Mouse (Mus musculus): ENCODE measurements at regions not wholly inside any gene's neighbourhood (a gene's known extent, or its start where the extent isn't known, plus 50 kb on each side); places are given as distances from the start of the nearest gene placed in this dataset.

- no peak for ATAC-seq (replicated peaks; ENCODE audit: poor library complexity, severe bottlenecking)
These were observed 498.6 kb upstream of the Mgmt start for GRCm38 (mm10) chr7:136395838-136396237.

DNA sequence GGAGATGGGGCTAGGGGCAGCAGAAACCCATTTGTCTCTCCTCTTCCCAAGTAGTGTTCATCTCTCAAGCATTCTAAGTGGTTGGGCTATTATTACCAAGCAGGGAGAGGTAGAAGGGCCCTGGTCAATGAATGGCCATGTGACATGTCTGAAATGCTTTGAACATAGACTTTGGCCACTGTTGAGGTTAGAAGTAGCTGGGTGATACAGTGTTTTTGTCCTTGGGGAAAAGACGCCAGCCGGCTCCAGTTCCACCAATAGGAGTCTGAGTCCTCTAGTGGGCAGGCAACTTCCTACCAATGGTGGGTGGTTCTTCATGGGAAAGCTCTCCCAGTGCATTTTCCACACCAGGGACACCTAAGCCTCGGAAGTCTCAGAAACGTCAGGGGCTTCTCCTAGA lies 497.3 kb upstream of the Mgmt start:
- no peak for ATAC-seq (replicated peaks; ENCODE audit: poor library complexity, severe bottlenecking)

- ATAC-seq (replicated peaks; ENCODE audit: poor library complexity, severe bottlenecking) = no peak
These were observed 491.5 kb upstream of the Mgmt start for GRCm38 (mm10) chr7:136402688-136403597.

- no peak for ATAC-seq (replicated peaks; ENCODE audit: poor library complexity, severe bottlenecking)
These were observed 489.0 kb upstream of the Mgmt start for GRCm38 (mm10) chr7:136405391-136405790.

DNA sequence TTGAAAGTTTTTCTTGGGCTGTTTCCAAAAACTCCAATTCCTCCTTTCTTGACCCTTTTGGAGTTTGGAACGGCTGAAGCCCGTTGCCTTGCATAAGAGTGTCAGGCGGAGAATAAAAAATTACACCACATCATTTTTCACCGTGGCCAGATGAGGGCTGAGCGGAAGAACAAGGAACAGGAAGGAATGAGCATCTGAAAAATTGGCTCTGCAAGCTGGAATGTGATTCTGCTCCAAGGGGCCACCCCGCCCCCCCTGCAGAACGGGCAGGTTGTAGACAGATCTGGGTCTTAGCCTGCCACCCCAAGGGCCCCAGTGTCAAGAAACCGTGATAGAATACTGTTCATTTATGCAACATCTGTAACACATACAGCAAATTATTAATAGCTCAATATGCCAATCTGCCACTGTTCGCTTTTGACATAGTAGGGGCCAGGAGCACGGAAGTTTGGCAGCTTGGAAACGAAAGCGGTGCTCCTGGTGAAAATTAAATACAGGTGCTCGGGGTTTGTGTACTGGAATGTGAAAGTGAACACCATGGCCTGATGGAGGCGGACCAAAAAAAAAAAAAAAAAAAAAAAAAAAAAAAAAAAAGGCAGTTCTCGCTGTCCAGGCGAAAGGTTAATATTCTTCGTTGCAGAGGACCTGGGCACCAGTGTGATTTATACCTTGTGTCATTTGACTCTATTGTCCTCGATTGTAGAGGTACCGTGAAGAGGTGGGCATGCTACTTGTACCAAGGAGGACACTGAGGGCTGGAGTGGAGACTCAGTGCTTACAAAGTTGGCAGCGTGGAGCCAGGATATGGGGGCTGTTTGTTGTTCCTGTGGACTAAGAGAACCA lies 487.9 kb upstream of the Mgmt start:
- ATAC-seq (replicated peaks; ENCODE audit: poor library complexity, severe bottlenecking) = no peak

DNA sequence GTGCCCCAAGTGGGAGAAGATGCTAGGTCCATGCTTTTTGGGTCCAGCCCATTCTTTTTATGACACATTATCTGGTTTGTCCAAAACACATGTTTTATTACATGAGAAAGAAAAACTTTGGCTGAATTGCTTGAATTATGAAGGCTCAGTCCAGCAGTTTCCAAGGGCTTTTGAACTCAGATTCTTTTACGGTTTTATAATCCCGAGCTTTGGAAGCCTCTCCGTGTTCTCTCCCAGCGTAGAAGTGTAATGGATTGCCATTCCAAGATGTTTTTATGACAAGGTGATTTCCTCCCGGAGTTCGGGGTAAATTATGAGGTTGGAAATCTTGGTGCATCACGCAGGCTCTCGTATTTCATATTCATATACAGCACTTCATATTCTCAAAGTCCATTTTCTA lies 479.6 kb upstream of the Mgmt start:
- ATAC-seq (replicated peaks; ENCODE audit: poor library complexity, severe bottlenecking) = no peak

DNA sequence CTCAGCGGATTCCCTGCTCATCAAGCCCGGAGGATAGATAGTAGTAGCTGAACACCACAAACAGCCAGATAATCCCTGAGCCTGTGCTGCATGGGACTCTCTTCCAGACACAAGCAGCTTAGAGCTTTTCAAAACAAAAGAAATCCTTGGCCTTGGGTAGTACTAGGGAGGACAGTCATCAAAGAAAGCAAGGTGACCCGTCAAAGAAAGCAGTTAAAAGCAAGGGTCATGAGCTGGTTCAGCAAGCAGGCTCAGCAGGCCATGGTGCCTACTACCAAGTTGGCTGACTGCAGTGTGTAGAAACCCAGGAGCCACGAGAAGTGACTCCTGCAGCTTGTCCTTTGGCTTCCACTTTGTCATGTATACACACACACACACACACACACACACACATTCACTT lies 477.1 kb upstream of the Mgmt start:
- no peak for ATAC-seq (replicated peaks; ENCODE audit: poor library complexity, severe bottlenecking)

DNA sequence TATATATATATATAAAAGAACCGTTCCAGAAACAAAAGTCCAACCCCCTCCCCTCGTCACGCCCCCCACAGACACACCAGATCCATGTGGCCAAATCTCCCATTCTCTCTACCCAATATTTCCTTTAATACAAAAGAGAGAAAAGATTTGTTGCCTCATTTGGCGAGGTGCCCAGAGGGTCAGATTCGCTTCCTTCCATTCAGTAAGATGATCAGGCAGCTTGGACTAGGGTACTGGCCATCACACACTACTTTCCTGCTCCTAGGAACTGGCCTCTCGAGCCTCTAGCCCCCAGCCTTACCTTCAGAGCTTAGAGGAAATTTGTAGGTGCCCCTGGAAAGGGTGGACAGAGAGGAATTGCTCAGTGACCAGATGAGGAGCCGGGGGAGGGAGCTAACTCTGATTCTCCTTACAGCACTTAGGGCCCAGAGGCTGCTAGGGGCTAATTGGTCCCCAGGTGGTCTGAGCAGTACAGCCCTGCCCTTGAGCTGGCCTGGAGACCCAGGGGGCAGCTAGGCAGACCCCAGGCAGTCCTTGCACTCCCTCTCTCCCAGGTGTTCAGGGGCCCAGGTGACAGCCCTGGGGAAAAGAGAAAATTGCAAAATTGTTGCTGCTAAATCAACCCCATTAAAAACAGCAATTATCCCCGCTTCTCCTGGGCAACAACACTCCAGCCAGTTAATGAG lies 470.4 kb upstream of the Mgmt start:
- ATAC-seq (replicated peaks; ENCODE audit: poor library complexity, severe bottlenecking) = no peak

DNA sequence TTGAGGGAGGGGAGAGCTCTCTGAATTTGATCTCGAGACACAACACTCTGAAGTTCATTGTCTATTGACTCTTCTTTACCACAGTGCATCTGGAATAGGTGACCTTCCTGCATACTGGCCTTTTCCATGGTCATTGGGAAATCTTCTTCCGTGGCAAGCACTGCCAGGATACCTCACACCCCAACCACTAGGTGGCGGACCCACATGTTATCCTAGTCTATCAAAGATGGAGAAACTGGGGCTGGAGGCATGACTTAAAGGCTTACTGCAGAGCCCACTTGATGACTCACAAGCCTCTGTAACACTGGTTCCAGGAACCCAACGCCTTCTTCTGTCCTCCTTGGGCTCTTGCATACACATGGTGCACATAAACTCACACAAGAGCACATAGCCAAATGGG lies 467.2 kb upstream of the Mgmt start:
- ATAC-seq (replicated peaks; ENCODE audit: poor library complexity, severe bottlenecking) = no peak

DNA sequence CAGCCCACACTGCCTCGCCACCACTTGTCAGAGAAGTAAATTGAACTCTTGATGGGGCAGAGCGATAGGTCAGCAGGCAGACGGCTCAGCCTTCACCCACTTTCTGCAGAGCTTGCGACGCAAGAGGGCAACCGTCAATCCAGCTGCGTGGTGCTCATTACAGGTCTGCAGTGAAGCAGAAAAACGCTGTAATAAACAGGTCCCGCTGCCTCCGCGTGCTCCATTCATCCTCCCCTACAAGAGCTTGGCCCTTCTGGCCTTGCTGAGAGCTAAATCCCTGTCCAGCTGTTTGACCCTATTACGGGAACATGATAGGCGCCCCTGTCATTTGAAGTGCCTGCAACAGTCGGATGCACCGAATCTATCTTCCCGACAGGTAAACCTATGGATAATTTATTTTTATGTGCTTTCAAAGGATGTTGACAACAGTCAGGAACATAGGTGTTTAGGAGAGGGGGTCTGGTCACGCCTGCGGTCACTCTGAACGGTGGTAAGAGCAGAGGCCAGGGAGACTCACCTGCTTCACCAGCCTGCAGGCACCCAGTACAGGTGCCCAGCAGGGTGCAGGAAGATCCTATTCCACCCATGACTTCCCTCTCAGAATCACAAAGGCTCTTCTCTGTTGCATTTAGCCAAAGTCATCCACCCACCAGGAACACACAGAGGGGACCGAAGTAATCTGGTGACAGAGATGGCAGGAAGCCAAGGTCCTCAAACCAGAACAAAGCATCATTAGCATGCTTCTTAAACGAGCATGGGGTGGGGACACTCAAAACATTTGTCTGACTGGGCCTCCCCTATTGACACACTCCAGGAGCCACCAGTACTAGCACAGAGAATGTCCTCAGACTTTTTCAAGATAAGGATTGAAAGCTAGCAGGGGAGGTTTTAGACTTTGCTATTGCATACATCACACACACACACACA lies 464.1 kb upstream of the Mgmt start:
- ATAC-seq (replicated peaks; ENCODE audit: poor library complexity, severe bottlenecking) = no peak

GRCm38 (mm10) chr7:136433699-136434098 lies 460.7 kb upstream of the Mgmt start:
- no peak for ATAC-seq (replicated peaks; ENCODE audit: poor library complexity, severe bottlenecking)

- ATAC-seq (replicated peaks; ENCODE audit: poor library complexity, severe bottlenecking) = no peak
These were observed 459.9 kb upstream of the Mgmt start for GRCm38 (mm10) chr7:136434510-136434909.

DNA sequence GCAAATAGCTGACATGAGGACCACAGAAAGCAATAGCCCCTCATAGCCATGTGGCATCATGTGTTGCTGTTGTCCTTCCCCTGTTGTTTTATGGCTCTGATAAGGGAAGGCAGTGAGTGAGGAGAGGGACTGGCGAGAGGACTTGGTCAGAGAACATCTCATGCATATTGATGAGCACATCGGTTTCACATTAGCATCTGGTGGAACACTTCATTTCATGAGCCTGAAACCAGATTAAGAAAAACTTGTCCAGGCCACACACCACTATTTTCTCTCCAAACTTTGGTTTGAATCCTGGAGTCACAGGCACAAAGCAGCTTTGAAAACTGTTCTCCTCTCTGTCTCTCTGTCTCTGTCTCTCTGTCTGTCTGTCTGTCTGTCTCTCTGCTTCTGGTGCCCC lies 451.0 kb upstream of the Mgmt start:
- no peak for ATAC-seq (replicated peaks; ENCODE audit: poor library complexity, severe bottlenecking)

DNA sequence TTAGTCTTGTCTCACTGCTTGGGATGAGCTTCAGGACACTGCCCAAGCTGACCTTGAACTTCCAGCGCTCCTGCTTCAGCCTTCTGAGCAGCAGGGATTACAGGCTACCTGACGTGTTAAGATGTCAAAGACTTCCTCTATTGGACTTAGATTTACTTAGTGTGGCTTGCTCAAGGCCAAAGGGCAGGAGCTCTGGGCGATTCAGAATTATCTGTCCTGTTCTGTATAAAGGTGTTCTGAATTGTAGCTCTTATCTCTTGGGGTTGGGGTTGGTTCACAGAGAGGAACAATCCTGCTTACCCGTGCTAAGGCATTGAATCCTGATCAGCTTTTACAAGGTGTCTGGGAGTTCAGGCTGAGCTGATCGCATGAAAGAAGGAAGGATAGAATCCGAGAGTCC lies 449.3 kb upstream of the Mgmt start:
- ATAC-seq (replicated peaks; ENCODE audit: poor library complexity, severe bottlenecking) = no peak

GRCm38 (mm10) chr7:136449286-136449685 lies 445.1 kb upstream of the Mgmt start:
- ATAC-seq (replicated peaks; ENCODE audit: poor library complexity, severe bottlenecking) = no peak

DNA sequence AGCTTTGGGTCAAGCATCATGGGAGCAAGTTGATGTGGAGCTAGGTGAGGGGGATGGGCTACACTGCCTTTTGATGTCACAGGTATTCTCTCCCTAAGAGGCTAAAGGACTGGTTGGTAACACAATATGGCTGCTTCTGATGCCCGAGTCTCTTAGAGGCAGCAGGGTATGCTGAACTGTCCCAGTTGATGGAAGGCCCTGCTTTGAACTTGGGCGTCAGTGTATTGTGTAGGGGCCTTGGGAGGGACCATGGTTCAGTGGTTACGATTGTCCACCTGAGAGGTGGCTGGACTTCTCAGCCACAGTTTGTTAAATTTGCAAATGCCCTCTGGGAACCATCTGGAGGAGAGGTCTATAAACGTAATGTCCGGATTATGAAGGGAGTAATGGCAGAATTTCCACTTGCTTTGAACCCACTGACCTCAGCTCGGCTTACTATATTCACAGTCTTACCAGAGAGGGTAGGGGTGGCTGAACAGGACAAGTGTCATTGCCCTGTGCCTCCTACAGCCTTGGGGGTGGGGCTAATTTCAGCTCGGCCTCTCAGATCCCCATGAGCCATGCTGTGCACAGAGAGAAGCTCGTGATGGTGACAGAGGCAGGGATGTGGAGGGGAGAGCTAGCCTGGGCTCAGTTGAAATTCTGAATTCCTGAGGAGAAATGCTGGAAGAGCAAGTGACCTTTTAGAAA lies 442.6 kb upstream of the Mgmt start:
- ATAC-seq (replicated peaks; ENCODE audit: poor library complexity, severe bottlenecking) = no peak

GRCm38 (mm10) chr7:136452561-136452960 lies 441.9 kb upstream of the Mgmt start:
- ATAC-seq (replicated peaks; ENCODE audit: poor library complexity, severe bottlenecking) = no peak

DNA sequence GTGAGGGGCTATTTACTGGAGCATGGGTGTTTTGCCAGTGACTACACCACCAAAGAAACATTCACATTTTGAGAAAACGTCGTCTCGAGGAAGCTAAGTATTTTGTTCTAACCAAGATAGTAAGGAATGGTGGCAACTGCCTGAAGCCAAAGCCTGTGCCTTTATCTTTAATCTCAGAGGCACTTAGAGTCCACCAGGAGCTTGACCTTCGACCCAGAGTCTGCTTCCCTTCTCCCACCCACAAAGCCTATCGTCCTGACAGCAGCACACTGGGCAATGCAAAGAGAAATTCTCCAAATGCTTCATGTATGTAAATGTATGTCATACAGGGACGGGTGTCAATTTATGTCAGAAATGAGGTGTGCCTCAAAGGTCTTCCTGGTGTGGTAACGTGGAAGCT lies 437.2 kb upstream of the Mgmt start:
- no peak for ATAC-seq (replicated peaks; ENCODE audit: poor library complexity, severe bottlenecking)

GRCm38 (mm10) chr7:136457867-136458448 lies 436.5 kb upstream of the Mgmt start:
- no peak for ATAC-seq (replicated peaks; ENCODE audit: poor library complexity, severe bottlenecking)

Data from granulocyte monocyte progenitor cell, adult 5-6 weeks (primary cell).